Mouse (Mus musculus) hindbrain, embryonic 10.5 days (tissue): ENCODE measurements around the gene Itsn2. TPM values are rescaled to one million over a fixed set of nuclear protein-coding genes. Genes with fewer than 3 reads are reported as not detected.

ENCODE experiments used
- DNase-seq: peaks from one replicate; pipeline ENCODE4 v3.0.0-alpha.2; 2017; ENCODE audit warnings: low spot score
- H3K27ac ChIP-seq: fragments of 300-500 bp; sonication (generic); 2 replicates; pipeline ENCODE4 v1.5.1; 2016; ENCODE audit warnings: mild to moderate bottlenecking, moderate library complexity
- H3K27me3 ChIP-seq: fragments of 300-500 bp; sonication (generic); 2 replicates; pipeline ENCODE4 v1.6.1; 2016; ENCODE audit warnings: mild to moderate bottlenecking; ENCODE audit not compliant: poor library complexity, insufficient read depth, severe bottlenecking
- H3K36me3 ChIP-seq: fragments of 300-500 bp; sonication (generic); 2 replicates; pipeline ENCODE4 v1.6.1; 2016; ENCODE audit warnings: mild to moderate bottlenecking, moderate library complexity
- H3K4me1 ChIP-seq: fragments of 300-500 bp; sonication (generic); replicated peaks from 2 replicates; pipeline ENCODE4 v1.6.1; 2016; ENCODE audit warnings: mild to moderate bottlenecking
- H3K4me3 ChIP-seq: fragments of 300-500 bp; sonication (generic); 2 replicates; pipeline ENCODE4 v1.5.1; 2016; ENCODE audit warnings: mild to moderate bottlenecking, moderate library complexity
- H3K9me3 ChIP-seq: fragments of 300-500 bp; sonication (generic); 2 replicates; pipeline ENCODE4 v1.6.1; 2016; ENCODE audit warnings: mild to moderate bottlenecking, moderate library complexity
- WGBS: fragments of 180-500 bp; shearing (Covaris S2); methylation state at CpG from one replicate; pipeline ENCODE4 v1.1.7; 2016; 5-methylcytosine and 5-hydroxymethylcytosine counted together
- polyA plus RNA-seq: library from polyadenylated mRNA; unstranded; fragments of >200 nt; fragmentation: Nextera tagmentation; extraction: Ambion mirVana; gene quantifications from 2 replicates; pipeline ENCODE4 v1.2.1, GENCODE M21; 2016

The Itsn2 gene
- polyA plus RNA-seq, 1 experiment from 2014 or later = 12.9 TPM

DNA sequence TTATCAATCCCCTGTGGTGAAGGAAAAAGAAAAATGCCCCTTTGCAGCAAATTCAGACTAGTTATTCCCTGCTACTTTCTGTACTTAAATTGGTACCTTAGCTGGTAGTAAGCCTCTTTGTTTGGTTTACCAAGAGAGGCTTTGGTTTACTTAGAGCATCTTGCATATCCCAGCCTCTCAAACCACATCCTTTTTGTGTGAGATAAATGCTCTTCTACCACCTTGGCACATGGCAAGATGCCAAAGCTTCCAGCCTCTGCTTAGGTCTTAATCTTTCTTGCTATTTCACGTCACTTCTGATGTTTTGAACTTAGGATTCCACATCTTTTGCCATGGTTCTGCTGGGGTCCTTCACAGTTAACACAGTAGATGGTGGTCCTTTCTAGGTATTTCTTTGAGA is 31.8 kb downstream of the Itsn2 start:
- Histone ChIP-seq H3K27me3 (no peaks in the 10 kb centered on the region), H3K4me3 (no peak overlapping the region), H3K27ac (no peak overlapping the region), H3K4me1 (no peaks in the 10 kb centered on the region), H3K36me3 (no peaks in the 10 kb centered on the region), H3K9me3 (no peaks in the 10 kb centered on the region)
- 71% methylated on average over 1 of the region's 1 CpGs for WGBS
- no peak for DNase-seq

DNA sequence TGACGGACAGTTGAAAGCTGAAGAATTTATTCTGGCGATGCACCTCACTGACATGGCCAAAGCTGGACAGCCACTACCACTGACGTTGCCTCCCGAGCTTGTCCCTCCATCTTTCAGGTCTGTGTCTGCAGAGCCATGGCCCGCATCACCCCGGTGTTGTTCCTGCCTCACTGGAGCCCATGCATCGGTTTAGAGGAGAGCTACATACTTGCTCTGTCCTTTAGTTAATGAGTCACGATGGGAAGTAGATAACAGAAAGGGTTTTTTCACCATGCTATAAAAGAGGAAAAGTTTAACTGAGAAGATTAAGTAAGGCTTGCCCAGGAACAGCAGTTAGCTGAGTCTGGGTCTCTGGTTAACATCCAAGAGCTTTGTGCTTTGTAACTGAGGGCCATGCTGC is 40.5 kb downstream of the Itsn2 start:
- DNase-seq = no peak
- H3K9me3 ChIP-seq = no peaks in the 10 kb centered on the region
- no peaks in the 10 kb centered on the region for H3K4me1 ChIP-seq
- H3K27ac ChIP-seq = no peak overlapping the region
- 86% methylated on average over 8 of the region's 8 CpGs for WGBS
- no peaks in the 10 kb centered on the region for H3K27me3 ChIP-seq
- H3K36me3 ChIP-seq = peaks cover 46% of the 10 kb centered on the region
- H3K4me3 ChIP-seq = no peak overlapping the region

DNA sequence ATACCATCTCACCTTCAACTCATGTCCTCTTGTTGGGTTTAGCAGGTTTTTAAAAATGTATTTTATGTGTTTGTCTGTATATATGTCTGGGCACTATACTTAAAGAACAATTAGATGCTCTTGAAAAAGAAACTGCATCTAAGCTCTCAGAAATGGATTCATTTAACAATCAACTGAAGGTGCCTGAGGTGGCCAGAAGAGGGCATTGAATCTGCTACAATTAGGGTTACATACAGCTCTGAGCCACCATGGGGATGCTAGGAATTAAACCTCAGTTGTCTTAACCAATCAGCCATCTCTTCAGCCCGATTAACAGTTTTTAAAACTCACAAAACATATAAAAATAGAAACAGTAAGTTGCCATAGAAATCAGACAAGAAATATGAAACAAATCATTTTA is 46.0 kb downstream of the Itsn2 start:
- H3K36me3 ChIP-seq = peaks cover 35% of the 10 kb centered on the region

DNA sequence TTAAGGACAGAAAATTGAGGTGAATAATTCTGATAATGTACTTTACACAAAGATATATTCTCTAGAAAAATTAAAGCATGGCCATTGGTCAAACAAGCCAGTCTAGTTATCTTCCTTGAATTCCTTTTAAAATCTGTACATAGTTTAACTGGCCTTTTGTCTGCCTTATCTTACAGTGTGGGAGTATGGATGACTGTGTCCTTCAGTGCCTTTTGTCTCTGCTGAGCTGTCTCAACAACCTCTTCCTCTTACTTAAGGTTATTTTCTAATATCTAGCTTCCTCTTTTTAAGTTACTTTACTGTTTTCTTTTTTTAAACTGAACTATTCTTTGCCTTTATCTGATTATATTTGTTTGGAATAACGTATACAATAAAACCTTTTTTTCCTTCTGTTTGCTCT is 48.3 kb downstream of the Itsn2 start:
- no peak overlapping the region for H3K4me3 ChIP-seq
- H3K9me3 ChIP-seq = no peaks in the 10 kb centered on the region
- H3K27ac ChIP-seq = no peak overlapping the region
- DNase-seq = no peak
- peaks cover 15% of the 10 kb centered on the region for H3K36me3 ChIP-seq
- H3K4me1 ChIP-seq = no peaks in the 10 kb centered on the region
- WGBS = 88% methylated on average over 1 of the region's 1 CpGs
- no peaks in the 10 kb centered on the region for H3K27me3 ChIP-seq

More for the DNA sequence above, 46.0 kb downstream of the Itsn2 start:
- Histone ChIP-seq H3K4me3 (no peak overlapping the region), H3K9me3 (no peaks in the 10 kb centered on the region), H3K4me1 (no peaks in the 10 kb centered on the region), H3K27ac (no peak overlapping the region), H3K27me3 (no peaks in the 10 kb centered on the region)
- WGBS = 100% methylated on average over 1 of the region's 1 CpGs
- no peak for DNase-seq

DNA sequence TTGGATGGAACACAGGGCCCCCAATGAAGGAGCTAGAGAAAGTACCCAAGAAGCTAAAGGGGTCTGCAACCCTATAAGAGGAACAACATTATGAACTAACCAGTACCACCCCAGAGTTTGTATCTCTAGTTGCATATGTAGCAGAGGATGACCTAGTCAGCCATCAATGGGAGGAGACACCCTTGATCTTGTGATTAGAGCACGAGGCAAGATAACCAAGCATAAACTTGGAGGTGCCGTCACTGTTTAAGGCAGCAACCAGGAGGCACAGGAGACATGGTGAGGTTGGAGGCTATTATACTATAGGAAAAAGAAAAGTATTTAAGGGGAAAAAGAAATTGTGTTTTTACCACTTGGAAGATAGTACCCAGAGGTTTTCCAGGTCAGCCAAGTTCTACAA is 64.4 kb downstream of the Itsn2 start:
- no peak for DNase-seq
- Histone ChIP-seq H3K36me3 (peaks cover 12% of the 10 kb centered on the region; the same call in 1 of the 2 replicates), H3K27ac (no peak overlapping the region), H3K9me3 (no peaks in the 10 kb centered on the region), H3K4me1 (no peaks in the 10 kb centered on the region), H3K4me3 (no peak overlapping the region), H3K27me3 (no peaks in the 10 kb centered on the region)
- WGBS = 89% methylated on average over 2 of the region's 2 CpGs

DNA sequence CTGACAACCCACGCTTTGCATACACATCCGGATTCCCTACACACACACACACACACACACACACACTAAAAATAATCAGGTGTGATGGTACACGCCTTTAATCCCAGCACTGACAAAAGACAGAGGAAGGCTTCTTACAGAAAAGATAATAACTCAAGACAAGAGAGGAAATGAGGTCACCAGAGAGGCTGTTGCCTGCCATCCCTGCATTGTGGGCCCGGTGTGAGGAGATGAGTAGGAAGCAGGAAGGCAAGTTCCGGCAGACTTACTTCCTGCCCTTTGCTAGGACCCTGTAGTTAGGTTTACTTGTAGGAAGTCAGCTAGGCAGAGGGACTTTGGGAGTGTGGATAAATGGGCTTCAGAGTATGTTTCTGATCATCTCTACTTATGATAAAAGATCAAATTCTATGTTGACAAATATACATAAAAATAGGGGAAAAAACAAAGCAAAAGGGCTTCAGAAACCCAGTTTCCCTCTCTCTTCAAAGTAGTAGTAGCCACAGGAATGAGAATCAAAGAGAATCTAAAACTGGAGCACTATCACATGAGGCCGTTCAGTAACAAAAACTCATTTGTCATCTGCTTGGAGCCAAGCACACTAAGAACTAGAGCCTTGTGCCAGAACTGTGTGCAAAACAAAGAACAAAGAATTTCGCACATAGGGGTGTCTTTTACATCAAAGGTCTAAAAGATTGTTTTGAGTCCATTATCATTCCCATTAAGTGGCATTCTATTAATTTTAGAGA is 72.7 kb downstream of the Itsn2 start:
- Histone ChIP-seq H3K9me3 (no peaks in the 10 kb centered on the region), H3K27me3 (no peaks in the 10 kb centered on the region), H3K4me1 (no peaks in the 10 kb centered on the region), H3K36me3 (peaks cover 11% of the 10 kb centered on the region; the same call in 1 of the 2 replicates), H3K4me3 (no peak overlapping the region), H3K27ac (no peak overlapping the region)
- WGBS = 85% methylated on average over 7 of the region's 7 CpGs
- DNase-seq = no peak

DNA sequence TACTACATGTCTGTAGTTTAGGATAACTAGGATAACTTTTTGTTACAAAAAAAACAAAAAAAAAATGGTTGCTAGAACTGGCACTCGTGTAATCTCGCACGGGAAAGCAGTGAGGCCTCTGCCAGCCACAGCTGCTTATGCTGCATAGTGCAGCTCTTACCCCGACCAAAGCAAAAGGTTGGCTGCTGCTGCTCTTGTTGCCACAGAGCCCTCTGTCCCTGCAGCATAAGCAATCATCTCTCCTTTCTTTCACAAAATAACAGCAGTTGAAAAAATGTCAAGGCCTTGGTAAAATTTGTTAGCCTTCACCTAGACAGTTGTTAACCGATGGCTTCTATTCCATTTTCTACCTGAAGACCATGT is 73.2 kb downstream of the Itsn2 start:
- Histone ChIP-seq H3K27ac (no peak overlapping the region), H3K9me3 (no peaks in the 10 kb centered on the region), H3K4me1 (no peaks in the 10 kb centered on the region), H3K27me3 (no peaks in the 10 kb centered on the region), H3K36me3 (peaks cover 11% of the 10 kb centered on the region; the same call in 1 of the 2 replicates), H3K4me3 (no peak overlapping the region)
- 93% methylated on average over 5 of the region's 5 CpGs for WGBS
- DNase-seq = no peak

DNA sequence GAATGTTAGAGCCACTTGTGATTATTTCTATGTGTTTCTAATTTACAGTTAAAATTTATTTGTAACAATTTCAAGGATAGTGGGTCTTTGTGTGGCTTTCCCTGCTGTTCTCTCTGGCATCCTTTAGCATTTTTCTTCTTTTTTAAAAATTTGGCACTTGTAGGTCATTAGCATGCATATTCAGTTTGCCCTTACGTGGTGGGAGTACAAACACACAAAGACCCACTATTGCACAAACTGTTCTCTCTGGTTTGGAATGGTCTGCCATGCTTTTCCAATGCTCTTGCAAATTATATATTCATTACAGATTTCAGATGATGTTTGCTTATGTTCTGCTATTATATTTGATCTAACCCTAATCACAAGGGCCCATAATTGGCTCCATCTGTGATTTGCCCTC is 83.9 kb downstream of the Itsn2 start:
- 90% methylated on average over 1 of the region's 1 CpGs for WGBS
- H3K27me3 ChIP-seq = no peaks in the 10 kb centered on the region
- no peaks in the 10 kb centered on the region for H3K9me3 ChIP-seq
- no peak for DNase-seq
- H3K36me3 ChIP-seq = peaks cover 30% of the 10 kb centered on the region
- no peak overlapping the region for H3K4me3 ChIP-seq
- H3K4me1 ChIP-seq = no peaks in the 10 kb centered on the region
- no peak overlapping the region for H3K27ac ChIP-seq

DNA sequence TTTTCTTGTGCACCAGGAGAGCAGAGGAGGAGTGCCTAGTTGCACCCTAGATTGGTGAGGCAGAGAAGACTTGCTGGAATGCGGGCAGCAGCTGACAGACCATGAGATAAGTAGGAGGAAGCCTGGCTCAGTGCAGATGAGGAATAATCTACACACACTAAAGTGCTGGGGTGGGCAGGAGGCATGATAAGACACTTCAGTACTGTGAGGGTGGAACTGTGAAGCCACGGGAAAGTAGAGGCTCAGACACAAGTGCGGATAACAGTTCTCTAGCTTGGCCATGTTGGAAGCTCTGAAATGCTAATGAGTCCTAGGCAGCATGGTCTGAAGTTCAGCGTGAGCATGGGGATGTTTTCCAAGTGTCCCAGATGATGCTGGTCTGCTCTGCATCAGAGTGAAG is 87.5 kb downstream of the Itsn2 start:
- Histone ChIP-seq H3K4me1 (no peaks in the 10 kb centered on the region), H3K4me3 (no peak overlapping the region), H3K9me3 (no peaks in the 10 kb centered on the region), H3K27ac (no peak overlapping the region), H3K27me3 (no peaks in the 10 kb centered on the region), H3K36me3 (0 out of 2 replicates have a peak, but pooled peaks cover 6% of the 10 kb centered on the region)
- no peak for DNase-seq
- 75% methylated on average over 4 of the region's 4 CpGs for WGBS

DNA sequence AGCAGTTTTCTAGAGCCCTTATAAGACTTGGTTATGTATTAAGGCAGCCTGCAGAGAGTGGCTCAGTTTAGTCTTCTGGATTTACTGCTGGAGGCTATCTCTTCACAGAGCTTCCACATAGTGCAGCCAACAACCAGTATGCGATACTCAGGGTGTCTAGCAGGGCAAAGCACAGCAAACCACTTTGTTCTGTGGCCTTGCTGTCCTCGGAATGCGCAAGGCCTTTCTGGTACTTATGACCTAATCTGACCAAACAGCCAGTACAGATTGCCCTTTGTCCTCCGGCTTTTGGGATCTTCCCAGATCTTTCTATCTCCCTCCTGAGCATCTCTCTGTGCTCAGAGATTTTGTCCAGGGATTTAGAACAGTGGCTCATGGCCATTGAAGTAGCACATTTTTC is 93.0 kb downstream of the Itsn2 start:
- Histone ChIP-seq H3K27me3 (no peaks in the 10 kb centered on the region), H3K27ac (no peak overlapping the region), H3K36me3 (no peaks in the 10 kb centered on the region), H3K4me1 (no peaks in the 10 kb centered on the region), H3K9me3 (no peaks in the 10 kb centered on the region), H3K4me3 (no peak overlapping the region)
- no peak for DNase-seq
- 81% methylated on average over 4 of the region's 4 CpGs for WGBS

DNA sequence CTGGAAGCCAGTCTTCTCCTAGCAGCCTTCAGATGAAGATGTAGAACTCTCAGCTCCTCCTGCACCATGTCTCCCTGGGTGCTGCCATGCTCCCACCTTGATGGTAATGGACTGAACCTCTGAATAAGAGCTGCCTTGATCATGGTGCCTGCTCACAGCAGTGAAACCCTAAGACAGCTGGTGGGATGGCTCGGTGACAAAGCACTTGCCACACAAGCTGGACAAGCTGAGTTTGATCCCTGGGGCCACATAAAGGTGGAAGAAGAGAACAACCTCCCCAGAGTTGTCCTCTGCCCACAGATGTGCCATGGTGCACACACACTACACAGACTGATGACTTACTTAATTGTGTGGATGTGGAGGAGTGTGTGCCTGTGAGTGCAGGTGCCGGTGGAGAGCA is 95.9 kb downstream of the Itsn2 start:
- 86% methylated on average over 2 of the region's 2 CpGs for WGBS
- Histone ChIP-seq H3K4me3 (no peak overlapping the region), H3K9me3 (no peaks in the 10 kb centered on the region), H3K27me3 (no peaks in the 10 kb centered on the region), H3K27ac (no peak overlapping the region), H3K4me1 (no peaks in the 10 kb centered on the region), H3K36me3 (no peaks in the 10 kb centered on the region)
- no peak for DNase-seq

DNA sequence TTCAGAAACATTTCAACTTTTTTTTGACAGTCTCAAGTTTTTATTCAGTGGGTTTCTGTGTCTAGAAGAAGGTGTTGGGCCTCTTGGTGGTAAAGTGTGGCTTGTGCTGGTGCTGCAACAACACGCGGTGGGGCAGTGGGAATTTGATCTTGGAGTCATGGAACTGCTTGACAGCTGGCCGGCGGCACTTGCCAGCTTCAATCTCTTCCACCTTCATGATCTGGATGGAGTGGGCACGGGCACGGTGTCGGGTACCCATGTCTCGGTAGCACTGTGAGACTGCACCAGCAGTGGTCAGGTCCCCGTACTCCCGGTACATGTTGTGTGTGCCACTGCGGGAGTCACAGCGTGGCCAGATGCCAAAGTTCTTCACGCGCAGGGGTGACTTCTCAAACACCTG is 96.9 kb downstream of the Itsn2 start:
- DNase-seq = no peak
- WGBS = 94% methylated on average over 14 of the region's 14 CpGs

DNA sequence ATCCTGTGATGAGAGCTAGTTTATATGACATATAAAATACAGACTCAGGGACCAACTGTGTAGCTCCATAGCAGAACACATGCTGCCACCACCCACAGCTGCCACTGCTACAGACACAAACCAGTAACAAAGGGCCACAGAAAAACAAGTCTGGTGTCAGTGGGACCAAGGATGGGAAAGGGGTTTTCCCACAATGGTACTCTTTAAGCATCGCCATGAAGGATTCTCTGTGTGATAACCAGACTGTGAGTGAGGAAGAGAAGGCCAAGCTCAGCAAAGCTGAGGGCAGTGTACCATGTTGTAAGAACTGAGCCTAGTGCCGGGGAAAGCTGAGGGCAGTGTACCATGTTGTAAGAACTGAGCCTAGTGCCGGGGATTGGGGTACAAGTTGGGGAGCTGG is 98.8 kb downstream of the Itsn2 start:
- no peaks in the 10 kb centered on the region for H3K9me3 ChIP-seq
- no peaks in the 10 kb centered on the region for H3K27me3 ChIP-seq
- no peaks in the 10 kb centered on the region for H3K36me3 ChIP-seq
- no peak overlapping the region for H3K4me3 ChIP-seq
- WGBS = 90% methylated on average over 3 of the region's 3 CpGs
- DNase-seq = no peak
- H3K4me1 ChIP-seq = no peaks in the 10 kb centered on the region
- no peak overlapping the region for H3K27ac ChIP-seq

More for the DNA sequence above, 96.9 kb downstream of the Itsn2 start:
- H3K4me3 ChIP-seq = no peak overlapping the region
- no peaks in the 10 kb centered on the region for H3K9me3 ChIP-seq
- no peaks in the 10 kb centered on the region for H3K27me3 ChIP-seq
- H3K4me1 ChIP-seq = no peaks in the 10 kb centered on the region
- H3K27ac ChIP-seq = no peak overlapping the region
- no peaks in the 10 kb centered on the region for H3K36me3 ChIP-seq

DNA sequence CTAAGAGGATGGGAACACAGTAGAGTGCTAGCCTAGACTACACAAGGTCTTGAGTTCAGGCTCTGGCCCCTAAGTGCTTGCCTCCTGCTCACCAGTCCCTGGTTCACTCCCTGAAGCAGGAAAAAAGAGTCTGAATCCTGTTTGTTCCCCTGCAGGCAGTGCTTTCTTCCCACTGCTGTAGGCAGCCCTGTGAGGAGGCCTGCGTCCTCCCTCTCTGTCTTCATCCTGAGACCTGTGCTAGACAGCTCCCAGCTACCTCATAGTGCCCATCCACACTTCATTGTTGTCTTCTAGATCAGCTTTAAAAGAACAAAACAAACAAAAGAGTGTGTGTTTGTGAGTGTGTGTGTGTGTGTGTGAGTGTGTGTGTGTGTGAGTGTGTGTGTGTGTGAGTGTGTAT is 102.1 kb downstream of the Itsn2 start:
- DNase-seq = no peak
- Histone ChIP-seq H3K4me3 (no peak overlapping the region), H3K27me3 (no peaks in the 10 kb centered on the region), H3K9me3 (no peaks in the 10 kb centered on the region), H3K27ac (no peak overlapping the region), H3K4me1 (peaks cover 6% of the 10 kb centered on the region; the same call in 1 of the 2 replicates), H3K36me3 (0 out of 2 replicates have a peak, but pooled peaks cover 4% of the 10 kb centered on the region)
- 85% methylated on average over 1 of the region's 1 CpGs for WGBS
